Comparison of ENCODE assay signal across 15 mouse cellular contexts in the genomic region with DNA sequence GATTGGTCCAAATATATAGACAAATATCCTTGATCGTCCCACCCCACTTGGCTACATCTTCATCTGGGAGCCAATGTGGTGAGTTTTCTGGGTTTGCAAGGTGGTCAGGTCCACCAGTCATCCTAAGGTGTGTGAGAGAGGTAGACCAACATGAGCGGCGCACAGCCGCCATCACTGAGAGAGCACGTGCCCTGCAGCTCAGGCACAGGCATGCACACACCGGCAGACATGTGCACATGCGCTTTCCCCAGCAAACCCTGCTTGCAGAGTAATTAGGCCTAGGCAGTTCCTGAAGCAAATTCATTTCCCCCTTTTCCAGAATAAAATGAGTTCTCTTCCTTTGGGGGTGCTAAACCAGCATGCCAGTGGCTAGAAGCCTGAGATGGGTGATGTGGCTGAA. TPM values are rescaled to one million over a fixed set of nuclear protein-coding genes. Genes with fewer than 3 reads are reported as not detected.
DNase-seq lines count a peak whose midpoint lies in the region; ATAC-seq lines count a peak whose summit lies in the region.
"Had no signal": no experiment of that assay in that cellular context is flagged by ENCODE, and none has a peak within 500 bp of the region (broad histone marks: within the 10 kb centered on the region; RNA-seq: fewer than 3 reads in every experiment).

No protein-coding gene starts in this region.

- H3K9me3 ChIP-seq in heart, embryonic 12.5 days (replicated peaks): no peaks in the 10 kb centered on the region
- no peaks in the 10 kb centered on the region for H3K9me3 ChIP-seq in midbrain, embryonic 10.5 days (replicated peaks)
- no peaks in the 10 kb centered on the region for H3K9me3 ChIP-seq in neural tube, embryonic 15.5 days (replicated peaks)
- H3K9me3 ChIP-seq: embryonic facial prominence, embryonic 15.5 days; limb, embryonic 13.5 days; liver, embryonic 15.5 days had no signal

- no peaks in the 10 kb centered on the region for H3K36me3 ChIP-seq in heart, embryonic 12.5 days
- H3K36me3 ChIP-seq in midbrain, embryonic 10.5 days: no peaks in the 10 kb centered on the region
- H3K36me3 ChIP-seq in neural tube, embryonic 15.5 days: no peaks in the 10 kb centered on the region
- H3K36me3 ChIP-seq: embryonic facial prominence, embryonic 15.5 days; limb, embryonic 13.5 days; liver, embryonic 15.5 days had no signal

- H3K4me3 ChIP-seq in heart, embryonic 12.5 days: no peak overlapping the region
- no peak overlapping the region for H3K4me3 ChIP-seq in midbrain, embryonic 10.5 days
- H3K4me3 ChIP-seq in neural tube, embryonic 15.5 days (replicated peaks): no peak overlapping the region
- H3K4me3 ChIP-seq: liver, embryonic 15.5 days had no signal

- 0 out of 2 replicates have a peak overlapping the region, but pooled peaks have one; percentile 36 for H3K27ac ChIP-seq in heart, embryonic 12.5 days (ENCODE audit: poor library complexity, severe bottlenecking)
- peak overlapping the region; percentile 77 for H3K27ac ChIP-seq in midbrain, embryonic 10.5 days (replicated peaks)
- peak overlapping the region; percentile 76 for H3K27ac ChIP-seq in neural tube, embryonic 15.5 days (replicated peaks)
- H3K27ac ChIP-seq: limb, embryonic 13.5 days; liver, embryonic 15.5 days; stomach, postnatal 0 days had no signal

- 81% methylated on average over 7 of the region's 7 CpGs for WGBS in heart, embryonic 12.5 days
- 80% methylated on average over 7 of the region's 7 CpGs for WGBS in midbrain, embryonic 10.5 days
- 38% methylated on average over 7 of the region's 7 CpGs for WGBS in neural tube, embryonic 15.5 days

- no peak overlapping the region for H3K4me2 ChIP-seq in heart, embryonic 12.5 days
- H3K4me2 ChIP-seq in neural tube, embryonic 15.5 days: peak overlapping the region; percentile 36
- H3K4me2 ChIP-seq: liver, embryonic 15.5 days had no signal

- no peak overlapping the region for H3K9ac ChIP-seq in heart, embryonic 12.5 days
- H3K9ac ChIP-seq in neural tube, embryonic 15.5 days (replicated peaks): peak overlapping the region; percentile 28; the same call in 1 of the 2 replicates
- H3K9ac ChIP-seq: embryonic facial prominence, embryonic 15.5 days; liver, embryonic 15.5 days had no signal

- ATAC-seq in heart, embryonic 12.5 days (ENCODE audit: insufficient number of reproducible peaks, low FRiP score): no peak
- ATAC-seq in neural tube, embryonic 15.5 days (ENCODE audit: low FRiP score): peak; percentile 74
- ATAC-seq in megakaryocyte progenitor cell, adult 5-6 weeks (replicated peaks; ENCODE audit: poor library complexity): no peak
- ATAC-seq: inflammation-experienced regulatory T-cells, adult 6 months had no signal

- no peak for DNase-seq in heart, postnatal 4 days
- peak; percentile 57 to 77 for DNase-seq in right cerebral cortex, postnatal 10 days (ENCODE audit: low spot score in 2 of 2)
- no peak for DNase-seq in right cerebral cortex, adult 18-20 months
- no peak for DNase-seq in midbrain, embryonic 10.5 days (ENCODE audit: low spot score)
- no peak for DNase-seq in cerebellum, postnatal 36 days
- DNase-seq: lung, postnatal 10 days; thymus, postnatal 25 days had no signal

- peaks cover 77% of the 10 kb centered on the region for H3K4me1 ChIP-seq in heart, embryonic 12.5 days (replicated peaks)
- H3K4me1 ChIP-seq in midbrain, embryonic 10.5 days: peaks cover 41% of the 10 kb centered on the region
- H3K4me1 ChIP-seq in neural tube, embryonic 15.5 days: peaks cover 45% of the 10 kb centered on the region

- H3K27me3 ChIP-seq in heart, embryonic 12.5 days (replicated peaks): peaks cover 17% of the 10 kb centered on the region
- peaks cover 39% of the 10 kb centered on the region for H3K27me3 ChIP-seq in midbrain, embryonic 10.5 days (ENCODE audit: low read depth, poor library complexity, severe bottlenecking)
- peaks cover 3% of the 10 kb centered on the region; the same call in 1 of the 2 replicates for H3K27me3 ChIP-seq in neural tube, embryonic 15.5 days (replicated peaks)

RNA-seq across cellular contexts. Expression of a gene that starts 55.8 kb away (rescaled TPM):
- 120 and 122 TPM in 2 replicates for polyA plus RNA-seq in heart, embryonic 12.5 days (2016; fragmentation: Nextera tagmentation; extraction: Ambion mirVana)
- 100 to 1,000 TPM; 109 to 114 TPM for total RNA-seq in heart, postnatal 4 days (2021)
- 179 and 197 TPM in 2 replicates for polyA plus RNA-seq in midbrain, embryonic 10.5 days (2016; fragmentation: Nextera tagmentation; extraction: Ambion mirVana)
- polyA plus RNA-seq in neural tube, embryonic 15.5 days (2015; fragmentation: Nextera tagmentation; extraction: Ambion mirVana): 51.3 and 71.1 TPM in 2 replicates
- 50.1 and 53.0 TPM in 2 replicates for total RNA-seq in megakaryocyte progenitor cell, adult 5-6 weeks (2015)
- total RNA-seq in megakaryocyte progenitor cell, adult 5-6 weeks (2017): 176 and 178 TPM in 2 replicates

RNA-seq across cellular contexts. Expression of a gene that starts 56.0 kb away (rescaled TPM):
- polyA plus RNA-seq in heart, embryonic 12.5 days (2016; fragmentation: Nextera tagmentation; extraction: Ambion mirVana): 12.8 and 14.6 TPM in 2 replicates
- 1 to 10 TPM; 6.4 to 8.5 TPM for total RNA-seq in heart, postnatal 4 days (2021)
- polyA plus RNA-seq in midbrain, embryonic 10.5 days (2016; fragmentation: Nextera tagmentation; extraction: Ambion mirVana): 17.5 and 19.5 TPM in 2 replicates
- 14.6 and 18.7 TPM in 2 replicates for polyA plus RNA-seq in neural tube, embryonic 15.5 days (2015; fragmentation: Nextera tagmentation; extraction: Ambion mirVana)
- 2.2 and 5.1 TPM in 2 replicates for total RNA-seq in megakaryocyte progenitor cell, adult 5-6 weeks (2015)
- total RNA-seq in megakaryocyte progenitor cell, adult 5-6 weeks (2017): 13.9 and 21.9 TPM in 2 replicates

Comparison
In these comparisons a context has a peak if more than half of its experiments do, and no peak if none do; other contexts are left out.
1. DNase-seq: peak in right cerebral cortex, postnatal 10 days (2 of 2); none in heart, postnatal 4 days (single experiment), right cerebral cortex, adult 18-20 months (single experiment), midbrain, embryonic 10.5 days (single experiment) and cerebellum, postnatal 36 days (0 of 2).
2. Peak in every context shown above with its lines, with median percentiles within 50 percentile points of each other: H3K27ac ChIP-seq.